ENCODE assay signal across 8 mouse cellular contexts in genomic region chr10:107272131-107272803, GRCm38 (mm10). TPM values are rescaled to one million over a fixed set of nuclear protein-coding genes. Genes with fewer than 3 reads are reported as not detected.
A peak's percentile ranks its signal among the peaks of the same experiment; 100 is the strongest.
DNase-seq lines count a peak whose midpoint lies in the region; ATAC-seq and TF ChIP-seq lines count a peak whose summit lies in the region.

No protein-coding gene starts in this region.

- H3K27me3 ChIP-seq in forebrain, embryonic 12.5 days = peaks cover 26% of the 10 kb centered on the region
- H3K27me3 ChIP-seq in small intestine, adult 2 months (ENCODE audit: control insufficient read depth, insufficient read depth, low read length) = peaks cover 5% of the 10 kb centered on the region; the same call in 1 of the 2 replicates

- DNase-seq in ES-CJ7 (ENCODE audit: low read depth, low spot score) = peak; percentile 46
- DNase-seq in brain, adult 2 months (ENCODE audit: low read depth, low spot score) = peak; percentile 80
- DNase-seq in heart, postnatal 36 days = peak; percentile 18 to 25
- DNase-seq in layer of hippocampus, postnatal 10 days (ENCODE audit: low spot score in 2 of 2) = peak; percentile 34 to 53
- peak; percentile 25 to 32 for DNase-seq in lung, postnatal 4 days
- DNase-seq in spleen, adult 12 weeks (ENCODE audit: low spot score) = no peak

- H3K27ac ChIP-seq in forebrain, embryonic 12.5 days = 0 out of 2 replicates have a peak overlapping the region, but pooled peaks have one; percentile 19
- no peak overlapping the region for H3K27ac ChIP-seq in small intestine, adult 2 months (ENCODE audit: insufficient read depth, low read depth, low read length)

- 1% methylated on average over 41 of the region's 41 CpGs for WGBS in forebrain, embryonic 12.5 days
- WGBS in small intestine, adult 2 months = under 1% methylated on average over 41 of the region's 41 CpGs

- H3K4me3 ChIP-seq in forebrain, embryonic 12.5 days (replicated peaks) = peak overlapping the region; percentile 67
- peak overlapping the region; percentile 54 for H3K4me3 ChIP-seq in small intestine, adult 2 months (ENCODE audit: low read depth, low read length)

- no peaks in the 10 kb centered on the region for H3K9me3 ChIP-seq in forebrain, embryonic 12.5 days

- ATAC-seq in forebrain, embryonic 12.5 days (ENCODE audit: low FRiP score) = peak; percentile 66

- intact Hi-C loops in heart, postnatal 36 days (cut with DNase I) = loop anchor here (5.0 to 10.0 kb wide), 2 partner anchors 115 to 337 kb away; no protein-coding TSS in a partner anchor

- H3K9ac ChIP-seq in forebrain, embryonic 12.5 days = peak overlapping the region; percentile 70

- no peak for TF ChIP-seq CTCF in small intestine, adult 2 months (IDR thresholded peaks at IDR 0.05; ENCODE audit: extremely low read depth, insufficient read length, insufficient replicate concordance, low read depth, low read length)

- H3K36me3 ChIP-seq in forebrain, embryonic 12.5 days (replicated peaks) = no peaks in the 10 kb centered on the region
- H3K36me3 ChIP-seq in small intestine, adult 2 months (ENCODE audit: control insufficient read depth, insufficient read depth, low read length) = no peaks in the 10 kb centered on the region

- TF ChIP-seq POLR2A in small intestine, adult 2 months (IDR thresholded peaks at IDR 0.05; ENCODE audit: low read depth, low read length) = no peak

- peak overlapping the region; percentile 96 for H3K4me2 ChIP-seq in forebrain, embryonic 12.5 days

- H3K4me1 ChIP-seq in forebrain, embryonic 12.5 days = peaks cover 13% of the 10 kb centered on the region
- peaks cover 2% of the 10 kb centered on the region for H3K4me1 ChIP-seq in small intestine, adult 2 months (ENCODE audit: control insufficient read depth, insufficient read depth, insufficient read length, low read length)

RNA-seq across cellular contexts. Expression of gene Lin7a, which starts 0.8 kb away (rescaled TPM):
- 7.1 and 7.5 TPM in 2 replicates for polyA plus RNA-seq in forebrain, embryonic 12.5 days (2016; fragmentation: Nextera tagmentation; extraction: Ambion mirVana)
- 1 to 10 TPM; 1.2 to 2.1 TPM for total RNA-seq in heart, postnatal 36 days (2021)
- 10 to 100 TPM; 33.7 to 36.4 TPM for total RNA-seq in layer of hippocampus, postnatal 10 days (2021)
- 0.20 TPM in 1 of 2 replicates, not detected in the other for polyA plus RNA-seq in small intestine, adult 2 months (2012; rRNA removed)

Comparison
In these comparisons a context has a peak if more than half of its experiments do, and no peak if none do; other contexts are left out.
1. RNA of gene Lin7a, which starts 0.8 kb away (total RNA-seq): 33.7 to 36.4 TPM in layer of hippocampus, postnatal 10 days; 1.2 to 2.1 TPM in heart, postnatal 36 days; every median in the first group is over 10 times any median in the second.